Mouse (Mus musculus) heart, adult 2 months (tissue): ENCODE results near the gene AB124611. TPM values are rescaled to one million over a fixed set of nuclear protein-coding genes. Genes with fewer than 3 reads are reported as not detected.

Source experiments
- DNase-seq, 2 experiments: peaks; one replicate each; pipeline ENCODE4 v3.0.0; 2021
- H3K27ac ChIP-seq: fragments of 200-600 bp; 2 replicates; pipeline ENCODE4 v1.8.1; 2022
- H3K27me3 ChIP-seq: fragments of 200-500 bp; 2 replicates; pipeline ENCODE4 v1.6.1; 2012; ENCODE audit warnings: mild to moderate bottlenecking, low read length, inconsistent platforms, mixed read lengths; ENCODE audit not compliant: control insufficient read depth, insufficient read depth
- H3K36me3 ChIP-seq: fragments of 200-500 bp; 2 replicates; pipeline ENCODE4 v1.6.1; 2012; ENCODE audit warnings: low read length, inconsistent platforms; ENCODE audit not compliant: control insufficient read depth, insufficient read depth
- H3K4me1 ChIP-seq: fragments of 200-500 bp; 2 replicates; pipeline ENCODE4 v1.6.1; 2011; ENCODE audit warnings: low read length; ENCODE audit not compliant: control insufficient read depth, insufficient read depth
- H3K4me3 ChIP-seq: fragments of 200-600 bp; 2 replicates; pipeline ENCODE4 v1.8.1; 2022
- H3K79me2 ChIP-seq: fragments of 200-500 bp; replicated peaks from 2 replicates; pipeline ENCODE4 v1.6.1; 2012; ENCODE audit warnings: mild to moderate bottlenecking, inconsistent platforms, low read length, moderate library complexity, mixed read lengths; ENCODE audit not compliant: control insufficient read depth, insufficient read depth
- H3K9ac ChIP-seq: fragments of 200-500 bp; 2 replicates; pipeline ENCODE4 v1.6.1; 2012; ENCODE audit warnings: low read depth, mild to moderate bottlenecking, control low read depth, inconsistent platforms, low read length, mixed read lengths
- CTCF ChIP-seq: fragments of 200-600 bp; IDR thresholded peaks from 2 replicates; pipeline ENCODE4 v1.8.1; 2022; ENCODE audit warnings: antibody characterized with exemption, mild to moderate bottlenecking, moderate library complexity
- EP300 ChIP-seq: fragments of 200-500 bp; IDR thresholded peaks from 2 replicates; pipeline ENCODE4 v1.6.1; 2011; ENCODE audit warnings: low read depth, low read length, control low read depth; ENCODE audit not compliant: insufficient read depth
- POLR2A ChIP-seq: fragments of 200-500 bp; IDR thresholded peaks from 2 replicates; pipeline ENCODE4 v1.6.1; 2011; ENCODE audit warnings: mild to moderate bottlenecking, low read depth, low read length, control low read depth; ENCODE audit not compliant: insufficient read depth
- WGBS: fragments of 180-500 bp; shearing (Covaris S2); methylation state at CpG from one replicate; pipeline ENCODE4 v1.1.7; 2018; 5-methylcytosine and 5-hydroxymethylcytosine counted together
- intact Hi-C: fragments of 180-260 bp; cut with DNase I; formaldehyde crosslinking; loops from one replicate; pipeline ENCODE4 v1.15.1; 2025
- polyA plus RNA-seq: library from polyadenylated mRNA; depleted of rRNA; stranded (reverse); fragments of >200 nt; gene quantifications from 2 replicates; pipeline ENCODE4 v1.2.3, GENCODE M21; 2012
- total RNA-seq, 2 experiments: library from RNA; stranded (reverse); gene quantifications; 2 replicates each; pipeline ENCODE4 v1.2.3; 2021

Gene AB124611
- total and polyA plus RNA-seq, 3 experiments, result 1.4 to 2.4 (median 1.5) TPM

DNA sequence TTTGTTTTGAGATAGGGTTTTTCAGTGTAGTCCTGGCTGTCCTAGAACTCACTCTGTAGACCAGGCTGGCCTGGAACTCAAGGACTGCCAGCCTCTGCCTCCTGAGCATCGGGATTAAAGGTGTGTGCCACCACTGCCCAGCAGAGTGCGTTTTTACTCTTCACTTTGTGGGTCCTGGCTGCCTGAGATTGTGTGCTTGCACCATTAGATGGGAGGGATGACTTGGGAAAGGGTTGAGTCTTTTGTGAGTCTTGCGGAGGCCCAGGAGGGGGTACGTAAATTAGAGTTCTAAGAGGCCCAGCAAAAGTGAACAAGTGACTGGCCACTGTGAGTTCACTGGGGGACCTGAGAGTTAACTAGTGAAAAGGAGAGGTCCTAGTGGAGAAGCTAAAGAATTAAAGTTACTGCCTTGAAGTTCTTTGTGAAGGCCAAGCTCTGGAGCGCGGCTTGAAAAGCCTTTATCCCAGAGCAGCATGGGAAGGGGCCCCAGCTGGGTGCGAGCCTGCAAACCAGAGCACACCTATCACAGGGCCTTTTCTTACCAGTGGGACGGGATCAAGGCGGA lies 19.5 kb downstream of the AB124611 start:
- Histone ChIP-seq H3K27me3 (no peaks in the 10 kb centered on the region), H3K9ac (0 out of 2 replicates have a peak overlapping the region, but pooled peaks have one; percentile 12), H3K36me3 (no peaks in the 10 kb centered on the region; the same call in 1 of the 2 replicates), H3K4me3 (peak overlapping the region; percentile 76), H3K27ac (peak overlapping the region; percentile 62; the same call in 1 of the 2 replicates), H3K79me2 (no peaks in the 10 kb centered on the region), H3K4me1 (peaks cover 3% of the 10 kb centered on the region)
- no peak for DNase-seq
- intact Hi-C loops, result loop anchor here (2.0 kb wide), 1 partner anchor 33 kb away; no protein-coding TSS in a partner anchor
- no peak for TF ChIP-seq POLR2A
- TF ChIP-seq EP300, result no peak
- TF ChIP-seq CTCF, result no peak
- WGBS, result 41% methylated on average over 9 of the region's 9 CpGs

DNA sequence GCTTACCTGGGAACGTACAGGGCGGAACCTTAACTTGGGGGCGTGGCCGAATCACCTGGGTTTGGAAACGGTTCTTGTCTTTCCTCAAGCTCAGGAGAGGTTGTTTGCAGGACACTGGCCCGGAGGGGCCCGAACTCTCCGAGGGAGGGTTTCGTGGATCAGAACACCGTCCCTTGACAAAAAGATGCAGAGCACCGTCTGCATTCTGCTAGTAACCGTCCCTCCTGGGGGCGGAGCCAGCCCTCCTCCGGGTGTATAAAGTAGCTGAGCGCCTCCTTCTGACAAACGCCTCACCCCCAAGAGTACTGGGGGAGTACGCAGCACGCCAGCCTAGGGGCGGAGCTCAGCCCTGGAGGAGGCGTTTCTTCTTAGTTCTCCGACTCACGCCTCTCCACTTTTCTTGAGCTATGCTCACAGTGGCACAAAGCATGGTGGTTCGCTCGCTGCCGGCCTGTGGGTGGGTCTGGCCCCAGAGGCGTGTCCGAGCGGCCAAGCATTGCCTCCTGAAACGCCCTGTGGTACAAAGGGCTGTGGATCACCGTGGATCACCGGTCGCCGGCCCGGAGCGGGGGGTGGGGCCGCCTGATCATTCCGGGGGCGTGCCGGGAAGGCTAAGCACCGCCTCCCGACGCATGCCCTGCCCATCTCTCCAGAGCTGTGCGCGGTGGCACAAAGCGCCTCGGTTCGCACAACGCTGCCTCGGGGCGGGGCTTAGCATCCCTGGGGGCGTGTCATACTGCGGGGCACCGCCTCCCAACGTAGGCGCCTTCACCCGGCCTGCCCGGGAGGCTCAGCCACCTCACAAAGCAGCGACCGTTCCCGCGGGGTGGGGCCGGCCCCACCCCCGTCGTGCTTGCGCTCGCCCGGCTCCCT lies 20.2 kb downstream of the AB124611 start:
- Histone ChIP-seq H3K27me3 (no peaks in the 10 kb centered on the region), H3K4me3 (peak overlapping the region; percentile 76), H3K79me2 (no peaks in the 10 kb centered on the region), H3K4me1 (peaks cover 3% of the 10 kb centered on the region), H3K36me3 (no peaks in the 10 kb centered on the region; the same call in 1 of the 2 replicates), H3K27ac (peak overlapping the region; percentile 62), H3K9ac (peak overlapping the region; percentile 64)
- DNase-seq, result peak; percentile 100
- TF ChIP-seq CTCF (peak; percentile 20; the same call in 1 of the 2 replicates), POLR2A (peak; percentile 56; the same call in 1 of the 2 replicates), EP300 (no peak)
- intact Hi-C loops, result loop anchor here (2.0 kb wide), 1 partner anchor 33 kb away; no protein-coding TSS in a partner anchor
- WGBS, result under 1% methylated on average over 67 of the region's 67 CpGs

DNA sequence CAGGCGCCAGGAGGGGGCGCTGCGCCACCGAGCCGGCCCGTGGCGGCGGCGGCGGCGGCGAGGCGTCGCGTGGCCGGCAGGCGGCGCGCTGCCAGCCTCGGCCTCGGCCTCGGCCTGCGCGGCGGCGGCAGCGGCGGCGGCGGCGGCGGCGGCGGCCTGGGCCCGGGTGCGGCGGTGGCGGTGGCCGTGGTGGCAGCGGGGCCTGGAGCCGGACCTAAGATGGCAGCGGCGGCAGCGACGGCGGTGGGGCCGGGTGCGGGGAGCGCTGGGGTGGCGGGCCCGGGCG lies 20.8 kb downstream of the AB124611 start, which contains the start of gene Carm1:
Gene Carm1, plus strand, starts transcription at position 106 of the 286 bp plus-strand sequence.
- H3K27ac ChIP-seq, result peak within 1 kb of the TSS; percentile 94
- no peaks in the 10 kb centered on the region; the same call in 1 of the 2 replicates for H3K36me3 ChIP-seq
- peak within 1 kb of the TSS; percentile 85 for H3K4me3 ChIP-seq
- no peak for DNase-seq
- 14% methylated on average over 52 of the region's 52 CpGs for WGBS
- H3K4me1 ChIP-seq, result peaks cover 3% of the 10 kb centered on the region
- intact Hi-C loops, result loop anchor here (1.0 kb wide), 1 partner anchor 46 kb away; the partner anchor contains the start of genes Timm29 and Yipf2
- H3K9ac ChIP-seq, result peak within 1 kb of the TSS; percentile 96
- TF ChIP-seq POLR2A, result no peak
- TF ChIP-seq CTCF, result peak; percentile 58
- H3K79me2 ChIP-seq, result no peaks in the 10 kb centered on the region
- H3K27me3 ChIP-seq, result no peaks in the 10 kb centered on the region

DNA sequence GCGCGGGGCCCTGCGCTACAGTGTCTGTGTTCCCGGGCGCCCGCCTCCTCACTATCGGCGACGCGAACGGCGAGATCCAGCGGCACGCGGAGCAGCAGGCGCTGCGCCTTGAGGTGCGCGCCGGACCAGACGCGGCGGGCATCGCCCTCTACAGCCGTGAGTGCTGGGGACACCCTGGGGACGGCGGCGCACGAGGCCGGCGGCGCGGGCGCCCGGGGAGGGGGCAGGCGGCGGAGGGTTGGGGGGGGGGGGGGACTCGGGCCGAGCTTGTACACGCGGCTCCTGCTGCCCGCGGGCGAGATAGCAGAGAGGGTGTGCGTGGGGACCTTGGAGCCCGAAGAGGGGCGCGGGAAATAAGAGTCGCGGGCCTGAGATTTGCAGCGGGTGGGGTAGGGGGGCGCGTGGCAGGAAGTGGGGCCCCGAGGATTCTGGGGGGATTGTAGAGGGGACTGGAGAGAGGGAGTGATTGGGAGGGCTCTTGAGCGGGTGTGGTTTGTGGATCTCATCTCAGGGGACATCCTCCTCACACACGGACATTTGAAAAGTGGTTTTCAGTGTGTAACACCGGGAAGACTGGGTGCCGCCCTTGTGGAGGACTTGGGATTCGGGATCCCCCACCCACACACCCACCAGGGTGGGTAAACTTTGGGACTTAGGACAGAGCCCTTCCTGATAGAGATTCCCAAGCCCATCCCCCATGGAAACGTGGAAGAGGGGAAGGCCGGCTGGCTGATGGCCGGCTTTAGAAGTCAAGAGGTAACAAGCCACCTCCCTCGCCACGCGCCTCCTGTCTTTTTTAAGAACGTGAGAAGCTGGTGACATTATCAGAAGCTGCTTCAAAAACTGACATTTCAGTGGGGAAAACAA lies 21.3 kb downstream of the AB124611 start:
- intact Hi-C loops, result loop anchor here (1.0 kb wide), 1 partner anchor 45 kb away; the partner anchor contains the start of genes Timm29 and Yipf2
- DNase-seq, result peak; percentile 59
- peaks cover 3% of the 10 kb centered on the region for H3K4me1 ChIP-seq
- peak overlapping the region; percentile 94 for H3K27ac ChIP-seq
- no peak for TF ChIP-seq CTCF
- TF ChIP-seq EP300, result no peak
- TF ChIP-seq POLR2A, result no peak
- WGBS, result 2% methylated on average over 57 of the region's 66 CpGs
- peak overlapping the region; percentile 96 for H3K9ac ChIP-seq
- H3K4me3 ChIP-seq, result peak overlapping the region; percentile 85
- H3K27me3 ChIP-seq, result no peaks in the 10 kb centered on the region
- H3K79me2 ChIP-seq, result no peaks in the 10 kb centered on the region
- H3K36me3 ChIP-seq, result no peaks in the 10 kb centered on the region; the same call in 1 of the 2 replicates

DNA sequence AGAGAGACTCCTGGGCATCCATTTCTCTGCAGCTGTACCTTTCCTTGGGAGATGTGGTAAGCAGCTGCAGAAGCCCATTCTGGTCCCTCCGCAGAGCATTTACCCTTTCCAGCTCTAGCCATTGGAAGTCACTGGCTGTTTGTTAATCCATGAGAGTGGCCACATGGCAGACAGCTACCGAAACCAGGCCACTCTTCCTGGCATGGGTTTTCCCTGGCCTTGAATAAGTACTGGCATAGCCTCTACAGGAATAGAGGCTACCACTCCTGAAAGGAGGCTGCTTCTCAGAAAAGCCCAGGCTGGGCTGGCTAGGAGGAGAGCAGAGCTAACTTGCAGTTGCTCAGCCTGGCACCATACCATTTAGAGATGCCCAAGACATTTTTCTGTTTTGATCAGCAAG lies 25.1 kb downstream of the AB124611 start:
- H3K79me2 ChIP-seq, result no peaks in the 10 kb centered on the region
- H3K27me3 ChIP-seq, result no peaks in the 10 kb centered on the region
- H3K27ac ChIP-seq, result no peak overlapping the region
- no peak overlapping the region for H3K9ac ChIP-seq
- 85% methylated on average over 2 of the region's 2 CpGs for WGBS
- intact Hi-C loops, result no loop called here
- no peaks in the 10 kb centered on the region; the same call in 1 of the 2 replicates for H3K36me3 ChIP-seq
- peaks cover 8% of the 10 kb centered on the region for H3K4me1 ChIP-seq
- TF ChIP-seq EP300, result no peak
- no peak for TF ChIP-seq CTCF
- TF ChIP-seq POLR2A, result no peak
- DNase-seq, result no peak
- no peak overlapping the region for H3K4me3 ChIP-seq
